Mouse (Mus musculus): Measurements from ENCODE around the gene Atn1.

The Atn1 gene

DNA sequence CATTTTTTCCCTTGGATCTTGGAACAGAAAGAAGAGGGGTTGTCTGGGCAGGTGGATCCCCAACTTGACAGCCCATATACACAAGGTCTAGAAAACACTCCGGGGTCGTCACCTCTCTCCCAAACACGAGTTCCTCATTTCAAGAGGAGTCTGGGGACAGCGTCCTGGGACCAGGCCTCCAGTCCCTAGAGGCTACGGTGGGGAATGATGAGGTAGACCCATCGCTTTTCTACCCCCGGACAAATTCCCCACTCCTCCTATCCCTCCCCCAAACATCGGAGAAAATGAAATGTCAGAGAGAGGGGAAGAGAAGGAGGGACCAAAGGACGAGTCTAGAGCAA lies 12.3 kb upstream of the Atn1 start:
- intact Hi-C loops (cut with DNase I), result no loop called here

DNA sequence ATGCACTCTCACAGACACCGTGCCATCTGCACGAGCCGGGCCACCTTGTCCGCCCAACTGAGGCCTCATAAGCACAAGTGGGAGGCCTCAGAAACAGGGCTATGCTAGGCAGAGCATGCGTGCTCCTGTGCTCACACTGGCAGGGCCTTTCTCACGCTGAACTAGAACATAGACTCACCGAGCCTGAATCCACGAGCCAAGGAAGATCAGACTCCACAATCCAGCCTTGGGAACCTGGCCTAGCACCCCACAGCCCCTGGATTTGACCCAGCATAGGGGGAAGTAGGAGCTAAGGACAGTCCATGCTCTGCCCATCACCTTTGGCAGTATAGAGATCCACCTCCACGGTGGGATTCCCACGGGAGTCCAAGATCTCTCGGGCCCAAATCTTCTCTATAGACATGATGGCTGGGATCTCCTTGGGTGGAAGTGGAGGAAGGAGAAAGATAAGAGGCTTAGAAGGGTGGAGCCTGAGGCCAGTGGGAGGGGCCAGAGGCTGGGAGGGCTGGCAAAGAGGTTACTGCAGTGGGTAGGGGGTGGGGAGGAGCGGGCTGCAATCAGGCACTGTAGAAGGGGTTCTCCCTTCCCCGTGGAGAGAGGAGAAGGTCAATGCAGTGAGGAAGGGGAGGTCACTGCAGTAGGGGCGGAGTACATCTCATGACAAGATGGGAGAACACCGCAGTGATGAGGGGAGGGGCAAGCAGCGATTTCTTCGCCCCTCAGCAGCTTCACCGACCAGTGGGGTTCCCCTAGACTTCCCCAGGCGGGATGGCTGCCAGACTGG lies 11.8 kb upstream of the Atn1 start:
- intact Hi-C loops (cut with DNase I), result no loop called here

- intact Hi-C loops (cut with DNase I), result no loop called here
Observed at GRCm38 (mm10) chr6:124767536-124767919, 11.2 kb upstream of the Atn1 start.

DNA sequence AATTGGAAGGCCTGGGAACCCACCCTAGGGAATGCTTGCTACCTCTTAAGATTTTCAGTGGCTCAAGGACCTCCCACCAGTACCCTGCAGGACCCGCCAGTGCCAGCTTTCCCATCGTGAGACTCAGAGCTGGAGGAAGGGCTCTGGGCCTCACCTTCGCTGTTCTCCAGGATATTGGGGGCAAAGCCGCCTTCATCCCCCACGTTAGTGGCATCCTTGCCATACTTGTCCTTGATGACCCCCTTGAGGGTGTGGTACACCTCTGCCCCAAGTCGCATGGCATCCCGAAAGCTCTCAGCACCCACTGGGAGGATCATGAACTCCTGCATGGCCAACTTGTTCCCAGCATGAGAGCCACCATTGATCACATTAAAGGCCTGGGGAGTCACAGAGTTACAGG lies 9.6 kb upstream of the Atn1 start:
- intact Hi-C loops (cut with DNase I), result no loop called here

DNA sequence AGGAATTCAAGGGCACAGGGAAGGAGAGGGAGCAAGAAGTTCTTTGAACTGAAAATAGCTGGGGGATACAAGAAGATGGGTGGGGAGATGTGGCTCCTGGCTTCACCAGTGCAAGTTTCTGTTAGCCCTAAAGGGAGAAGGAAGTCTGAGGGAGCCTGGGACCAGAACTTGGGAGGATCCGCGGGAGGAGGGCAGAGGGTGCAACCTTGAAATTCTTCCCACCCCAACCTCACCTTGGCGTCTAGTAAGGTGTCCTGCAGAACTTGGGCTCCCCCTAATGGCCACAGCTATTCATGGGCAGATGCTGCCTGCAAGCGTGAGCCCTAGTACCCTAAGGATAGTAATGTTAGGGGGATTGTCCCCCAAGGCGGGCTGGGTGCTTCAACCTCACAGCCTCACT lies 2.9 kb upstream of the Atn1 start:
- intact Hi-C loops (cut with DNase I), result loop anchor here (2.0 to 5.0 kb wide), 2 partner anchors 47 to 118 kb away; partner anchors contain the start of genes Emg1 and Phb2

DNA sequence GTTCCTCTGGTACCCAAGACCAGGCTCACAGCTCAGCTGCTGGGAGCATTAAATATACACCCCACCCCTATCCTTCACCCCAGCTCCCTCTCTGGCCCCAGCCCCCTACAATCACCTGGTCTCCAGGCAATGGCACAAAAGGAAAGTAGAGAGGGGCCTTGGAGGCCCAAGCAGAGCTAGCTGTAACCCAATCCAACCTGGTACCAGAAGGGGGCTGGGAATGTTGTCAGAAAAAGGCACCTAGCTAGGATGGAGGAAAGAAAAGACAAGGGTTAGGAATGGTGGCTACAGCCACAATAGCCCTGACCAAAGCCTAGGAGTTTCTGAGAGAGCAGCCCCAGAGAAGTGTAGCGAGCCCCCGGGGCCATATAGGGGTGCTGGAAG lies 2.5 kb upstream of the Atn1 start:
- intact Hi-C loops (cut with DNase I), result loop anchor here (2.0 to 5.0 kb wide), 2 partner anchors 47 to 118 kb away; partner anchors contain the start of genes Emg1 and Phb2

DNA sequence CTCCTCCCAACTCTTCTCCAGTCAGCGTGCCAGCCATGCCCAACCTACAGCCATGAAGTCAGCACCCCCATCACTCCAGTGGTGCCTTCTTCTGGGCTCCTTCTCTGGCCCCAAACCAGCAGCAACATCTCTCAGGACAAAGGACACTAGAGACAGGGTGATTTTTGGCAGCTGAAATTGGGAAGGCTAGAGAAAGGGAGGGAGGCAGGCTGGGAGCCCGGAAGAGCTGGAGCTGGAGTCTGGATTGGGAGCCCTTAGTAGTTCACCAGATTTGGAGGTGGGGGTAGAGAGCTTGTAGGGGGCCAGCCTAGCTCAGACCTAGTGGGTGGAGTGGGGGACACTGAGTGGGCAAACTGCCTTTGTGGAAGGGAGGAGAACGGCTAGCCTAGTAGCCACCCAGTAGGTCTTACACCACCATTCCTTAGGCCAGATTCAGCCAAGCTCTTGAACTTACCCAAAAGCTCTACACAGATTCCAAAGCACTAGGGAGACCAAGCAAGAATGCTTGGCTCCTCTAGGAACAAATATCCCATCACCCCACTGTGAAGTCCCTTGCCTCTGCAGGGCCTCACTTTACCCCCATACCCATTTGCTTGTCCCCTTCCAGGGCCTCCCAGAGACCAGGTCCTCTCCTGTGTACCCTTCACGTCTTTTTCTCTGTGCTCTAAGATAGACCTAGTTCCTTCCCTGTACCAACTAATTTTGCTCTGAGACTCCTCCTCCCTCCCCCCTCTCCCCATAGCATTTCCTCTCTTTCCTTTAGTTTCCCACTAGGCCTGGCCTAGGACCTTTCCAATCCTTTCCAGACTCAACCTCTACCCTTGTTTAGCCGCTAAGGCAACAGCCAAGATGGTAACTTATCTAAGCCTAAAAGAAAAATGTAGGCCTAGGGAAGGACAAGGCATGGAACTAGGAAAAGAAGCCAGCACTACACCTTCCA lies 1.9 kb upstream of the Atn1 start:
- intact Hi-C loops (cut with DNase I), result loop anchor here (2.0 to 5.0 kb wide), 2 partner anchors 46 to 117 kb away; partner anchors contain the start of genes Emg1 and Phb2

DNA sequence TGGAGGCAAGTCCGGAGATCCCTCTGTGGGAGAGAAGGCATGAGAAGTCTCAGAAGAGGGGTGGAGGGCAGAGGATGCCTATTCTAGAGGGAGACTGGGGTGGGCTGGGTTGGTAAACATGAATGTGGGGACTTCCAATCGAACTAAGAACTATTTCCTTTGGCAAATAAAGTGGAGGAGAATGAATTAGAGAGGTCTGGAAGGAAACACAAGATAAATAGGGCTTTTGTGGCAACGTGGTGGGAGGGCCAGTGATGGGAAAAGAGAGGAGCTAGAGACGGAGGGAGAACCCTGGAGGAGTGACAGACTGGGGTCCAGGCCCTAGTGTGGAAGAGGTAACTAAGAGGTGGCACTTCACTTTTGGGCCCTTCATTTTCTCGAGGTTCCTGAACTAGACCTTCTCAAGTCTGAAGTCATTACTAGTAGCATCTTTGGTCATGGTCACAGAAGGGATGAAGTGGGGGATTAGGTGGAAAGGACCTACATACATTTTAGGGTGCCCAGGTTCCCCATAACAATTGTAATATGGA lies 1.1 kb upstream of the Atn1 start:
- intact Hi-C loops (cut with DNase I), result loop anchor here (5.0 kb wide), 1 partner anchor 45 kb away; the partner anchor contains the start of genes Emg1 and Phb2

DNA sequence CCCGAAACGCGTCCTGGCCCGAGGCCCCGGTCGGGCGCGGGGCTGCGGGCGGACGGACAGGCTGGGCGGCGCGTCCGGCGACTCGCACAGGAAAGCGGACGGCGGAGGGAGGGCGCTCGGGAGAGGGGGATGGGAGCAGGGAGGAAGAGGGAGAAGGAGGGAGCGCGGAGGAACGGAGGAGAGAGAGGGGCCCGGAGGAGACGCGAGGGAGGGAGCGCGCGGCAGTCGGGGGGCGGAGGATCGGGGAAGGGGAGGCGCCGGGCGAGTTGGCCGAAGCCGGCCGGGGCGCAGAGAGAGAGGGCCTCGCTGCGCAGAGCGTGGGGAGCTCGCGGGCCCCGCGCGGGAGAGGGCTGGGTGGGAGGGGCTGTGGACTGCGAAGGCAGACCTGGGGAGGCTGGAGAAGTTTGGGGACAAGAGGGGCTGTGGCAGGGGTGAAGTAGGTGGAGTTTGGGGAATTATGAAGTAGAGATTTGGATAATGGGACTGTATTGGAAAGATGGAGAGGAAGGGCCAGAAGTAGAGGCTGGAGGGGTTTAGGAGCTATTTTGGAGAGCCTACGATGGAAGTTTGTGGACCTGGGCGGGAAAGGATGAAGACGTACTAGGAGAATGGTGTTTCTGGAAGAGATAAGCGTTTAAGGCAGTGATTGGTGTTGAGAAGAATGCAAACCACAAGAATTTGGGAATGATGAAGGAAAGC lies 477 bp upstream of the Atn1 start:
- intact Hi-C loops (cut with DNase I), result loop anchor here (5.0 kb wide), 1 partner anchor 44 kb away; the partner anchor contains the start of genes Emg1 and Phb2

- intact Hi-C loops (cut with DNase I), result loop anchor here (5.0 kb wide), 1 partner anchor 43 kb away; the partner anchor contains the start of genes Emg1 and Phb2
Observed at GRCm38 (mm10) chr6:124755306-124755705, 1.0 kb downstream of the Atn1 start.

- intact Hi-C loops (cut with DNase I), result no loop called here
Observed at GRCm38 (mm10) chr6:124753861-124754260, 2.5 kb downstream of the Atn1 start.

DNA sequence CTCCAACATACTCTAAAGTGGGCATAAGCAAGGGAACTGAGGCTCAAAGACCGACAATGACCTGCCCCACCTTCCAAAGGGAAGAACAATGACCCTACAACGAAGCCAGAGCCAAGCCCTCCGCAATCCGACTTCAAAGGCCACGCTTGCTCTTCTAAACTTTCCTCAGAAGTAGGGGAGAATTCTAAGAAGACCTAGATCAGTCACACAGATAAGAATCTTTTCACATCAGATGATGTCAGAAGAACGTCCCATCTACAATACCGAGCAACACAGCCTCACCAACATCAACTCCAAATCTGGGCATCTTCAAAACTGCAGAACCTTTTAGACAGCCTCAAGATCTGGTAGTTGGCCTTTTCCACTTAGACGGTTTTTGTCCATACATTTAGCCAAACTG lies 5.9 kb downstream of the Atn1 start:
- intact Hi-C loops (cut with DNase I), result no loop called here

DNA sequence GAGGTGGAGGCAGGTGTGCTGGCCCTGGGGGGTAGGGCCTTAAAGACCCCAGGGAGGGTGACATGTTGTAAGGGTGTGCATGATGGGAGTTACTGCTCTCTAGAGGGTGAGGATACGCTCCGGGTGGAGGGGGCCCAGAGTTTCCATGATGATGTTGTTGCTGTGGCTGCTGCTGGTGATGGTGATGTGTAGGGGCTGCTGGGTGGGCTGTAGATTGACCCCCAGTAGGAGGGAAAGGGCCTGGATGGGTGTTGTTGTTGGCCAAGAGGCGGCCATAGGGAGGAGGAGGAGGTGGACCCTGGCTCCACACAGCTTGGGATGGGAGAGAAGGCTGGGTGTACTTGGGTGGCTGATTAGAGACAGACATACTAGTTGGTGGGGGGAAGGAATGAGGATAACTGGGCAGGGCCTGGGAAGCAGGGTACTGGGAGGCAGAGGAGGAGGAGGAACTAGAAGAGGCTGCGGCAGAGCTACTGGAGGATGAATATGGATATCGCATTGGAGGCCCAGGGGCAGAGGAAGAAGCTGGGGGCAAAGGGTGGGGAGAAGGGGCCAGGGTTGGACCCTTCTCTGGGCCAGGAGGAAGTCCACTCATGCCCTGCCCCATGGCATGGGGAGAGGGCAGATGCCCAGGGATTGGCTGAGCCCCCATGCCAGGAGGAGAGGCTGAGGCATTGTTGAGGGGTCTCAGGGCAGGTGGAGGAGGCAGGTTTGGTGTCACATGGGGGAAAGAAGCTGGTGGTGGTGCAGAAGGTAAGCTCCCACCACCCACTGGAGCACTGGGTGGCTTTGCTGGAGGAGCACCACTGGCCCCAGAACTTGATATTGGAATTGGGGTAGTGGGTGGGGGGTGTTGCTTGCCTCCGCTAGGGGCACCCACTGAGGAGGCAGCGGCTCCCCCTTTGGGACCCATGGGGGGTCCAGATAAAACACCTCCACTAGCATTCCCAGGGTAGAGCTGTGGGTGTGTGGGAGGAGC lies 9.4 kb downstream of the Atn1 start:
- intact Hi-C loops (cut with DNase I), result no loop called here

- intact Hi-C loops (cut with DNase I), result no loop called here
Observed at GRCm38 (mm10) chr6:124746296-124746605, 10.1 kb downstream of the Atn1 start.

DNA sequence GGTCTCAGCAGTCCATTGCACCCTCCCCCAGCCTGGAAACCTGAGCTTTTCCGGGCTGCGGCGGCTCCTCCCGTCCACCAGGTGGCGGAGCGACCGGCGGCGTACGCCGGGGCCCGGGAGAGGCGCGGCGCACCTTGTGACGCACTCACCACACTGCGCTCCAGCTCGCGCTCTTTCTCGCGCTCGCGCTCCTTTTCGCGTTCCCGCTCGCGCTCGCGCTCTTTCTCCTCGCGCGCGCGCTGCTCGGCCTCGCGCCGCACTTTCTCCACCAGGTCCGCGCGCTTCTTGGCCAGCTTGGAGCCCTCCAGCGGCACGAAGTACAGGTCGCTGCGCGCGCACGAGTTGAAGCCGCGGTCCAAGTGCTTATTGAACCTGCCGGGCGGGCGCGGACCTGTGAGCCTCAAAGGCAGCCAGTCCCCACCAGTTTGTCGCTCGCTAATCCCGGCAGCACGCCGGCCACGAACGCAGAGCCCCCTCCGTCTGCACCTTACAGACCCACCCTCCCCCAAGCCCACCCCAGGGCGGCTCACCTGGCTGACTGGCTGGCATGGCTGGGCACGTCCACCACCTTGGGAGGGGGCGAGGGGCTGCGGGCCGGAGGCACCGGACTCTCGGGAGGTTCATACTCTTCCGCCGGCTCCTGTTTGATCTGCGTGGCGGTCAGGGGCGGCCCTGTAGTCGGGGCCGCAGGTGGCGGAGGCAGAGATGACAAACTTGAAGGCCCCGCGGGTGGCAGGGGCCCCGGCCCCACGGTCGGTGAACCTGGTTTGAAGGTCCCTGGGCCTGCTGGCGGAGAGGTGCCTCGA lies 10.6 kb downstream of the Atn1 start:
- intact Hi-C loops (cut with DNase I), result no loop called here

- intact Hi-C loops (cut with DNase I), result no loop called here
Observed at GRCm38 (mm10) chr6:124744755-124745321, 11.5 kb downstream of the Atn1 start.

DNA sequence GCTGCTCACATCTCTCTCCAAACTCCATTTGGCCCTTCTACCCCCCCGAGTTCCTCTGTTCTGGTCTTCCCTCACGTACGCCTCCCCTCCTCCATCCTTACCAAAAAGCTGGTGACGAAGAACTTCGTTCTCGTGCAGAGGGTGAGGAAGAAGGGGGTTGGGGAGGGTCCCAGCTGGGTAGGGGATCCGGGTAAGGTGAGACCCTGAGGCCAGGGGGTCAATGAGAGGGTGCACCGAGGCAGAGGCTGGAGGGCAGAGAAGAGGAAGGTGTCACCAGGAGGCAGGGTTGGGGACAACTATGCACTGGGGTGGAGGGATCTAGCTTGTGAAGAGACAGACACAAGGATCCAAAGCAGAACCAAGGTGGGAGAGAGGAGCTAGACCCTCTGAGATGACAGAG lies 12.7 kb downstream of the Atn1 start:
- intact Hi-C loops (cut with DNase I), result no loop called here

GRCm38 (mm10) chr6:124742839-124743514 lies 13.3 kb downstream of the Atn1 start:
- intact Hi-C loops (cut with DNase I), result no loop called here
